Mouse (Mus musculus) embryonic facial prominence, embryonic 10.5 days (tissue): ENCODE measurements at regions not wholly inside any gene's neighbourhood (a gene's known extent, or its start where the extent isn't known, plus 50 kb on each side); places are given as distances from the start of the nearest gene placed in this dataset.
A peak's percentile ranks its signal among the peaks of the same experiment; 100 is the strongest.

Experiments used
- DNase-seq: peaks from one replicate; pipeline ENCODE4 v3.0.0-alpha.2; 2017; ENCODE audit warnings: low spot score
- H3K27ac ChIP-seq: fragments of 300-500 bp; sonication (generic); replicated peaks from 2 replicates; pipeline ENCODE4 v1.5.1; 2016; ENCODE audit warnings: mild to moderate bottlenecking
- H3K27me3 ChIP-seq: fragments of 300-500 bp; sonication (generic); replicated peaks from 2 replicates; pipeline ENCODE4 v1.6.1; 2016; ENCODE audit warnings: low read depth, mild to moderate bottlenecking; ENCODE audit not compliant: poor library complexity, severe bottlenecking
- H3K36me3 ChIP-seq: fragments of 300-500 bp; sonication (generic); replicated peaks from 2 replicates; pipeline ENCODE4 v1.6.1; 2016; ENCODE audit warnings: mild to moderate bottlenecking, moderate library complexity
- H3K4me1 ChIP-seq: fragments of 300-500 bp; sonication (generic); 2 replicates; pipeline ENCODE4 v1.6.1; 2016
- H3K4me3 ChIP-seq: fragments of 300-500 bp; sonication (generic); 2 replicates; pipeline ENCODE4 v1.5.1; 2016; ENCODE audit warnings: mild to moderate bottlenecking, moderate library complexity
- H3K9me3 ChIP-seq: fragments of 300-500 bp; sonication (generic); 2 replicates; pipeline ENCODE4 v1.6.1; 2016; ENCODE audit warnings: mild to moderate bottlenecking
- WGBS: fragments of 180-500 bp; shearing (Covaris S2); methylation state at CpG from one replicate; pipeline ENCODE4 v1.1.7; 2016; 5-methylcytosine and 5-hydroxymethylcytosine counted together

GRCm38 (mm10) chr3:38130088-38130487, 354.6 kb downstream of the Ankrd50 start:
- 78% methylated on average over 1 of the region's 1 CpGs for WGBS
- H3K9me3 ChIP-seq, result no peaks in the 10 kb centered on the region
- no peak overlapping the region for H3K4me3 ChIP-seq
- DNase-seq, result no peak
- H3K27me3 ChIP-seq, result no peaks in the 10 kb centered on the region
- no peaks in the 10 kb centered on the region for H3K36me3 ChIP-seq
- no peaks in the 10 kb centered on the region for H3K4me1 ChIP-seq
- no peak overlapping the region for H3K27ac ChIP-seq

DNA sequence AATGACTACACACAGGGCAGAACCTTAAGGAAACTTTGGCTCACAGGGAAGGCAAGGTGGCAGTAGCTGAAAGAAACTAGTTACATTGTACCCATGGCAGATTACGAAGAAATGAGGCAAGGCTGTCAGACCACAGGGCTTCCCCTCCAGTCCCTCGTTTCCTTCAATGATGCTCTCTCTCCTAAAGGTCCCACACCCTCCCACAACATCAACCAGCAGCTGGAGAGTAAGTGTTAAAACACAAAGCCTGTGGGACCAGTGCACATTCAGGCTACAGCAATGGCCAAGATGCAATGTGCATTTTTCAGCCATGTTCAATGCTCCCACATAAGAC, 355.5 kb downstream of the Ankrd50 start:
- H3K4me3 ChIP-seq, result no peak overlapping the region
- H3K27me3 ChIP-seq, result no peaks in the 10 kb centered on the region
- no peaks in the 10 kb centered on the region for H3K36me3 ChIP-seq
- H3K9me3 ChIP-seq, result no peaks in the 10 kb centered on the region
- DNase-seq, result no peak
- WGBS, result 85% methylated on average over 2 of the region's 2 CpGs
- no peak overlapping the region for H3K27ac ChIP-seq
- H3K4me1 ChIP-seq, result no peaks in the 10 kb centered on the region

DNA sequence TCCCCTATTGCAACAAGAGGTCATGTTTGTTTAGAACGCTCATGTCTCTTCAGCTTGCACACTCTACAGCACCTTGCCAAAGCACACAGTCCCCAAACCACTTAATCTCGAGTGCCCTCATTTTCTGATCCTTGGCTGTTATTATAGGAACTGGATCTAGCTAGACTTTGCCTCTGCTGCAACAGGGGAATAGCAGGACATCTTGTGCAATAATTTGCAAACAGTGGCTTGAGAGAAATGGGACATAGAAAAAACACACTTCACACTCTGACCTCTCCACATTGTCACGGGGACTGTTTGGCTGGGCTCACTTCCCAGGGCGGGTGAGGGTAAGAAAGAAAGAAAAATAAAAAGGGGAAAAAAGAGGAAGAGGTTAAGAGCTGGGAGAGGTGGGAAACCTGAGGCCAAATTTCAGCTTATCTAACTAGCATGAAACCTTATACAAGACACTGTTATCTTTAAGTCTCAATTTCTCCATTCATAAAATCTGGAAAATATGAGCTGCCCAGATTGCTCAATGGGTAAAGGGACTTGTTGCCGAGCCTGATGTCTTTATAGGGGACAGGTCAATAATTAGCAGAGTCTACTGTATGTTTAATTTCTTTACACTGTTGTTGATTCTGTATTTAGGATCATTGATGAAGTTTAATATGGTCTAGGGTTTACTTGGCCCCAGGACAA, 356.0 kb downstream of the Ankrd50 start:
- H3K27me3 ChIP-seq, result no peaks in the 10 kb centered on the region
- H3K9me3 ChIP-seq, result no peaks in the 10 kb centered on the region
- 69% methylated on average over 5 of the region's 5 CpGs for WGBS
- H3K27ac ChIP-seq, result no peak overlapping the region
- no peak for DNase-seq
- H3K4me1 ChIP-seq, result no peaks in the 10 kb centered on the region
- no peaks in the 10 kb centered on the region for H3K36me3 ChIP-seq
- H3K4me3 ChIP-seq, result no peak overlapping the region

DNA sequence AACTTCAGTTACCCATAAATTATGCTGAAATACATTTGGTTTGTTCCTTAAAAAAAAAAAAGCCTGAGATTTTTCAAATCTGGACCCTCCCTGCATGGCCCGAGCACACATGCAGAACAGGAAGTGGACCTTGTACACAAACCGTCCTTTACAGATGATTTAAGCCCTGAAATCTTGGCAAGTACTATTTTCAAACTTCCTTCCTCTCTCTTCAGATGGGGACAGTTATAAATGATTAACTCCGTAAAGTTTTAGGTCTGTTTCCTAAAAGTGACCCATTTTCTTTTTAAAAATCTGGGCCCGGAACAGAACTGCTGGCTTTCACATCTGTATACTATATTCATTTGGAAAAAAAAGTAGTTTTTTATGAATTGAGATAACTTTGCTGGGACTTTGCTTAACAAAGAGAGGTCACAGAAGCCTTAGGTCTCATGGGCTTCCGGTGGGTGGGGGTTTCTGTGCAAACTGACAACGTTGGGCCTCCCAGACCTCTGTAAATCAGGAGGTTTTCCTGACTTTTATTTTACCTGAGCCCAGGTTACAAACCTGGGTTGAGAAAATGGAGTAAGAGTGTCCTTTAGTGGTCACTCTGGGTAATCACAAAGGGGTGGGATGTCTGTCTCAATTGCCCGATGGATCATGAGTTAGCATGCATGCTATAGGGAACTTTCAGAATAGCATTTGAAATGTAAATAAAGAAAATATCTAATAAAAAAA, 368.4 kb downstream of the Ankrd50 start:
- WGBS, result 66% methylated on average over 7 of the region's 7 CpGs

DNA sequence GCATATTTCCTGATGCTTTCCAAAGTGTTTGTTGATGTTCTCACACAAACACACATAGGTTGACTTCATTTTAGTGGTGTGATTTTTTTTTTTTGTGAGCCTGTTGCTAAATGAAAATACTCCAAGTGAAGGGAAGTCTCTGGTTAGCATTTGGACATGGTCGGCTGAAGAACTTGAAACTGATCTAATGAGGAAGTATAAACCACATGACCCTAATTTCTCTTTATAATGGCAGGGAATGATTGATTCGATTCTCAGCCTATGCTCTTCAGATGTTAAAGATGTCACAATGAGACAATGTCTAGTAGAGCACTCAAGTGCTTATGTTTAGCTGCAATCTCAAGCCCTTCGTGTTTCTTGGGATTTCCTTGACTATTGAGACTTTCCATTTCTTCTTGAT, 372.1 kb downstream of the Ankrd50 start:
- Histone ChIP-seq H3K9me3 (no peaks in the 10 kb centered on the region), H3K27ac (no peak overlapping the region), H3K27me3 (no peaks in the 10 kb centered on the region), H3K36me3 (no peaks in the 10 kb centered on the region), H3K4me3 (no peak overlapping the region), H3K4me1 (no peaks in the 10 kb centered on the region)
- DNase-seq, result no peak
- WGBS, result 86% methylated on average over 3 of the region's 3 CpGs

More for the DNA sequence above, 368.4 kb downstream of the Ankrd50 start:
- H3K27ac ChIP-seq, result no peak overlapping the region
- H3K27me3 ChIP-seq, result no peaks in the 10 kb centered on the region
- H3K4me1 ChIP-seq, result no peaks in the 10 kb centered on the region
- no peaks in the 10 kb centered on the region for H3K9me3 ChIP-seq
- H3K36me3 ChIP-seq, result no peaks in the 10 kb centered on the region
- DNase-seq, result no peak
- no peak overlapping the region for H3K4me3 ChIP-seq

- no peaks in the 10 kb centered on the region for H3K27me3 ChIP-seq
- no peaks in the 10 kb centered on the region for H3K36me3 ChIP-seq
- no peak overlapping the region for H3K27ac ChIP-seq
- no peak overlapping the region for H3K4me3 ChIP-seq
- H3K4me1 ChIP-seq, result no peaks in the 10 kb centered on the region
- no peak for DNase-seq
- 82% methylated on average over 4 of the region's 4 CpGs for WGBS
- no peaks in the 10 kb centered on the region for H3K9me3 ChIP-seq
Measured at GRCm38 (mm10) chr3:38105022-38105857, 379.4 kb downstream of the Ankrd50 start.

DNA sequence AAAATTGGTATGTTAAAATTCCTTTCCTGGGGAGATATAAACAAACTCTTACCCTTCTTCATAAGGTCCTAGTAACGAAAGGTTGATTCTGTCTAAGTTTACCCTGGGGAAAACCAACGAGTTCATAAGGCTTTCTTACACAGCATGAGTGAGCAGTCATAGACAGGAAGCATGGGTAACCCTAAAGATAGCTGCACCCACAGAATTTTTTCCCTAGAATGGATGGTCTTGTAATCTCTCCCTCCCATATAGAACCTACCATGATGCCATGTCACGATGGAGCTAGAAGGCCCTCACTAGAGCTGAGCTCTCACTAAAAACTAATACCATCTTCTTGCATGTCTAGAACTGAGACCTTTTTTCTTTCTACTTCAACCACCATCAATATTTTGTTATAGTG, 380.1 kb upstream of the Gm5148 start:
- H3K27me3 ChIP-seq, result no peaks in the 10 kb centered on the region
- H3K4me1 ChIP-seq, result no peaks in the 10 kb centered on the region
- H3K4me3 ChIP-seq, result no peak overlapping the region
- WGBS, result 83% methylated on average over 3 of the region's 3 CpGs
- no peak for DNase-seq
- H3K9me3 ChIP-seq, result no peaks in the 10 kb centered on the region
- no peak overlapping the region for H3K27ac ChIP-seq
- H3K36me3 ChIP-seq, result no peaks in the 10 kb centered on the region

DNA sequence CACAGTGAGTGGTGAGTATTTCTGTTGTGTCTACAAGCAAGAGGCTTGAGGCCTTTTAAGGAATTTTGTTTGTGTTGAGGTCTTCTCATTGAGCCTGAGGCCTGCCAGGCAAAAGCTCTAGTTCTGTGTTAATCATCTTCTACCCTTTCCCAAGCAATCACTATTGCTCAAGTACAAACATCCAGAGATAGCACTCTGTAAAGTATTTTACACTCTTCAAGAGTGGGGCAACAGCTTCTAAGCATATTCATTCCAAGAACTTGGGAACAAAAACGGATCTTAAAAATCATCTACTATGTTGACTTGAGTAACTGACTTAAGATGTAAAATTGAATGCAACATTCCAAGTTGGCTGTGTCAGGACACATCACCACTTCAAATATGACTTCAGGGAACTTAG, 378.7 kb upstream of the Gm5148 start:
- Histone ChIP-seq H3K4me1 (no peaks in the 10 kb centered on the region), H3K27ac (no peak overlapping the region), H3K36me3 (no peaks in the 10 kb centered on the region), H3K27me3 (no peaks in the 10 kb centered on the region), H3K9me3 (no peaks in the 10 kb centered on the region), H3K4me3 (no peak overlapping the region)
- WGBS, result 92% methylated on average over 1 of the region's 1 CpGs
- DNase-seq, result no peak

GRCm38 (mm10) chr3:38102181-38102580, 377.9 kb upstream of the Gm5148 start:
- DNase-seq, result no peak
- H3K27ac ChIP-seq, result no peak overlapping the region
- no peaks in the 10 kb centered on the region for H3K27me3 ChIP-seq
- no peaks in the 10 kb centered on the region for H3K36me3 ChIP-seq
- no peaks in the 10 kb centered on the region for H3K9me3 ChIP-seq
- H3K4me1 ChIP-seq, result no peaks in the 10 kb centered on the region
- 94% methylated on average over 1 of the region's 1 CpGs for WGBS
- no peak overlapping the region for H3K4me3 ChIP-seq

DNA sequence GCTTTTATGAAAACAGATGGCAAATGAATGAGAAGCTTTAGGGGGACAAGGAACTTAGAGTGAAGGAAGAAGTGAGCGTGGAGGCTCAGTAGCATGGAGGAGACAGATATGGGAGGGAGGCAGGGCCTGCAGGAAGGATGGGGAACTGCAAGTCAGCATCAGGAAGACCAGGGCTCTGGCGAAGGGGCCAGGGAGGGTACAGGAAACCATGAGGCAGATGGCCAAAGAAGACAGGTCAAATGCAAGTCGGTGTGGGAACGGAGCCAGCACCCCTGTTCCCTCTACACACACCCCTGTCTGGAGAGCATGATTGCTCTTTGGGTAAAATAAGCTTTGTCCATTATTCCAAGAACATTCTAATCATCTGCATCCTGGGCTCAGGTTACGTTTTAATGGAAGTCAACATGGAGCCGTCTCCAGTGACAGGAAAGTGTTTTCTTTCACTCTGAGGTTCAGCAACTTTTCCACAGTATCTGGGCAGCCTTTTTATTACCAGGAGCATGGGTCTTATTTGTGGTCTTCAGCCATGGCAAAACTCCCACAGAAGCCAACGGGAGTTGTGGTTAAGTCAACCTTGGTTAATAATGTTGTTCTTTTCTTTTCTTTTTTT, 370.2 kb upstream of the Gm5148 start:
- Histone ChIP-seq H3K27ac (no peak overlapping the region), H3K4me1 (peaks cover 7% of the 10 kb centered on the region; the same call in 1 of the 2 replicates), H3K27me3 (no peaks in the 10 kb centered on the region), H3K36me3 (no peaks in the 10 kb centered on the region), H3K4me3 (no peak overlapping the region), H3K9me3 (no peaks in the 10 kb centered on the region)
- DNase-seq, result peak; percentile 29
- WGBS, result 62% methylated on average over 7 of the region's 7 CpGs

- H3K36me3 ChIP-seq, result no peaks in the 10 kb centered on the region
- no peaks in the 10 kb centered on the region for H3K4me1 ChIP-seq
- no peak overlapping the region for H3K27ac ChIP-seq
- H3K4me3 ChIP-seq, result no peak overlapping the region
- H3K27me3 ChIP-seq, result no peaks in the 10 kb centered on the region
- 78% methylated on average over 6 of the region's 6 CpGs for WGBS
- H3K9me3 ChIP-seq, result no peaks in the 10 kb centered on the region
- no peak for DNase-seq
Measured at GRCm38 (mm10) chr3:38084548-38084947, 360.3 kb upstream of the Gm5148 start.

DNA sequence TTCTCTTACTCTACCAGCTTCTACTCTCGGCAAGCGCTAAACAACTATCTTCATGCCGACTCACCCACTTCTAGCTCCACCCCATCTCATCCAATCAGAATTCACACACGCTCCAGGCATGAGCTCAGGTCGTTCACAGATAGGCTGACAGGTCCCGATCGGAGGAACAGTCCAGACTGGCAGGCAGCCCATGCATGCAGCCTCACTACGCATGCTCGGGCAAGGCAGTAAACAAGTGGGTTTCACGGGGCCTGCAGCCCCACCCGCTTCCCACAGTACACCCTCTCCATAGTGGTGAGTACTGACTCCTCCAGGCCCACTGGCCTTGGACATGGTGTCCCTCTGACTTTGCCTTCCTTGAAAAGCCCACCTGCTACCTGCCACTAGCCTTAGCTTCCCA, 358.1 kb upstream of the Gm5148 start:
- no peak for DNase-seq
- no peaks in the 10 kb centered on the region for H3K9me3 ChIP-seq
- no peaks in the 10 kb centered on the region for H3K27me3 ChIP-seq
- no peak overlapping the region for H3K27ac ChIP-seq
- no peak overlapping the region for H3K4me3 ChIP-seq
- H3K36me3 ChIP-seq, result no peaks in the 10 kb centered on the region
- WGBS, result 91% methylated on average over 11 of the region's 11 CpGs
- no peaks in the 10 kb centered on the region for H3K4me1 ChIP-seq
